Comparison of ENCODE assay signal across 20 mouse cellular contexts in genomic region chr6:94092500-94092899, GRCm38 (mm10).
"Had no signal": no experiment of that assay in that cellular context is flagged by ENCODE, and none has a peak within 500 bp of the region (broad histone marks: within the 10 kb centered on the region; RNA-seq: fewer than 3 reads in every experiment).

No protein-coding gene starts in this region.

- H3K9me3 ChIP-seq: kidney, embryonic 15.5 days; limb, embryonic 15.5 days; liver, embryonic 12.5 days; liver, embryonic 15.5 days; lung, embryonic 15.5 days; megakaryocyte, embryonic 14.5 days; midbrain, embryonic 10.5 days; midbrain, embryonic 13.5 days had no signal

- H3K9ac ChIP-seq: kidney, embryonic 15.5 days; limb, embryonic 15.5 days; liver, embryonic 12.5 days; liver, embryonic 15.5 days; lung, embryonic 15.5 days; midbrain, embryonic 13.5 days had no signal

- H3K27ac ChIP-seq: kidney, embryonic 15.5 days; limb, embryonic 15.5 days; liver, embryonic 15.5 days; lung, embryonic 15.5 days; midbrain, embryonic 10.5 days; midbrain, embryonic 13.5 days had no signal

- H3K36me3 ChIP-seq: kidney, embryonic 15.5 days; limb, embryonic 15.5 days; liver, embryonic 12.5 days; liver, embryonic 15.5 days; lung, embryonic 15.5 days; midbrain, embryonic 10.5 days; midbrain, embryonic 13.5 days had no signal

- ATAC-seq: inflammation-experienced regulatory T-cells, adult 6 months; midbrain, embryonic 13.5 days; midbrain, embryonic 16.5 days had no signal

- H3K27me3 ChIP-seq: kidney, embryonic 15.5 days; limb, embryonic 15.5 days; liver, embryonic 12.5 days; liver, embryonic 15.5 days; lung, embryonic 15.5 days; megakaryocyte, embryonic 14.5 days had no signal

- DNase-seq: kidney, adult 11 months; kidney, adult 8-10 months; kidney, postnatal 10 days; kidney, postnatal 36 days; lung, adult 18-20 months; lung, postnatal 10 days; lung, postnatal 36 days; thymus, adult 2 months; thymus, postnatal 14 days; thymus, postnatal 4 days had no signal

- H3K4me1 ChIP-seq: limb, embryonic 15.5 days; megakaryocyte, embryonic 14.5 days had no signal

- H3K4me3 ChIP-seq: kidney, embryonic 15.5 days; limb, embryonic 15.5 days; liver, embryonic 12.5 days; liver, embryonic 15.5 days; lung, embryonic 15.5 days; megakaryocyte, embryonic 14.5 days; midbrain, embryonic 10.5 days; midbrain, embryonic 13.5 days had no signal

- H3K4me2 ChIP-seq: kidney, embryonic 15.5 days; limb, embryonic 15.5 days; liver, embryonic 15.5 days; lung, embryonic 15.5 days; midbrain, embryonic 13.5 days had no signal
